Mouse (Mus musculus) myocyte (in vitro differentiated cells): ENCODE measurements around the gene Zfp128. TPM values are rescaled to one million over a fixed set of nuclear protein-coding genes. Genes with fewer than 3 reads are reported as not detected.
"Not testable (repeated sequence)": the region's sequence is repeated elsewhere in the genome, so short reads cannot be mapped to it uniquely, and the experiment has no call there.

Experiments
- H3K27me3 ChIP-seq: one replicate; pipeline ENCODE4 v1.6.1; 2011; ENCODE audit not compliant: control insufficient read depth, insufficient read depth, insufficient read length
- H3K36me3 ChIP-seq: one replicate; pipeline ENCODE4 v1.6.1; 2011; ENCODE audit not compliant: control insufficient read depth, insufficient read depth
- H3K4me2 ChIP-seq: one replicate; pipeline ENCODE4 v1.6.1; 2011; ENCODE audit warnings: low read depth, control low read depth
- H3K4me3 ChIP-seq: one replicate; pipeline ENCODE4 v1.5.1; 2011; ENCODE audit warnings: mild to moderate bottlenecking, control low read depth, moderate library complexity
- H3K79me2 ChIP-seq: one replicate; pipeline ENCODE4 v1.6.1; 2011; ENCODE audit not compliant: control insufficient read depth, insufficient read depth
- H3ac ChIP-seq: one replicate; pipeline ENCODE4 v1.6.1; 2011; ENCODE audit not compliant: control insufficient read depth, insufficient read length
- CEBPB ChIP-seq: IDR thresholded peaks from 2 replicates; pipeline ENCODE4 v1.6.1; 2011; ENCODE audit warnings: mild to moderate bottlenecking, moderate library complexity; ENCODE audit not compliant: poor library complexity, insufficient read depth, severe bottlenecking
- E2F4 ChIP-seq: IDR thresholded peaks from one replicate; pipeline ENCODE4 v1.6.1; 2011; ENCODE audit warnings: mild to moderate bottlenecking, control low read depth, moderate library complexity; ENCODE audit not compliant: insufficient read depth
- MAX ChIP-seq: IDR thresholded peaks from one replicate; pipeline ENCODE4 v1.6.1; 2011; ENCODE audit warnings: low read depth, mild to moderate bottlenecking, control low read depth
- MYOD1 ChIP-seq, 3 experiments: IDR thresholded peaks; one replicate each; pipeline ENCODE4 v1.6.1; 2011; ENCODE audit warnings: control low read depth in 2 of 3, low read depth in 2 of 3, mild to moderate bottlenecking in 2 of 3, moderate library complexity in 1 of 3; ENCODE audit not compliant: insufficient read length in 2 of 3, control insufficient read depth in 1 of 3
- MYOG ChIP-seq, 3 experiments: IDR thresholded peaks; one replicate each; pipeline ENCODE4 v1.6.1; 2011; ENCODE audit warnings: control low read depth in 2 of 3, low read depth in 2 of 3, mild to moderate bottlenecking in 2 of 3; ENCODE audit not compliant: insufficient read length in 2 of 3, control insufficient read depth in 1 of 3, insufficient read depth in 1 of 3
- POLR2A ChIP-seq: IDR thresholded peaks from one replicate; pipeline ENCODE4 v1.6.1; 2011; ENCODE audit warnings: low read depth, mild to moderate bottlenecking, control low read depth, moderate library complexity; ENCODE audit not compliant: insufficient read length
- POLR2AphosphoS2 ChIP-seq: IDR thresholded peaks from one replicate; pipeline ENCODE4 v1.6.1; 2011; ENCODE audit warnings: low read depth, control low read depth; ENCODE audit not compliant: insufficient read length
- REST ChIP-seq: IDR thresholded peaks from one replicate; pipeline ENCODE4 v1.6.1; 2011; ENCODE audit warnings: mild to moderate bottlenecking, control low read depth, moderate library complexity; ENCODE audit not compliant: insufficient read depth, insufficient read length
- SRF ChIP-seq: IDR thresholded peaks from one replicate; pipeline ENCODE4 v1.6.1; 2011; ENCODE audit warnings: low read depth; ENCODE audit not compliant: control insufficient read depth, insufficient read length
- TCF12 ChIP-seq: IDR thresholded peaks from one replicate; pipeline ENCODE4 v1.6.1; 2011; ENCODE audit warnings: mild to moderate bottlenecking, control low read depth; ENCODE audit not compliant: poor library complexity, insufficient read depth, severe bottlenecking
- TCF3 ChIP-seq: IDR thresholded peaks from one replicate; pipeline ENCODE4 v1.6.1; 2011; ENCODE audit warnings: low read depth, control low read depth; ENCODE audit not compliant: insufficient read length
- USF1 ChIP-seq: IDR thresholded peaks from one replicate; pipeline ENCODE4 v1.6.1; 2011; ENCODE audit warnings: low read depth, mild to moderate bottlenecking, control low read depth, moderate library complexity
- polyA plus RNA-seq: library from polyadenylated mRNA; unstranded; fragments of >200 nt; fragmentation: generic; extraction: Trizol; gene quantifications from one replicate; pipeline ENCODE4 v1.2.1, GENCODE M21; 2012; ENCODE audit warnings: missing spikeins

Zfp128 gene
- polyA plus RNA-seq, 1 experiment = 1.2 TPM

DNA sequence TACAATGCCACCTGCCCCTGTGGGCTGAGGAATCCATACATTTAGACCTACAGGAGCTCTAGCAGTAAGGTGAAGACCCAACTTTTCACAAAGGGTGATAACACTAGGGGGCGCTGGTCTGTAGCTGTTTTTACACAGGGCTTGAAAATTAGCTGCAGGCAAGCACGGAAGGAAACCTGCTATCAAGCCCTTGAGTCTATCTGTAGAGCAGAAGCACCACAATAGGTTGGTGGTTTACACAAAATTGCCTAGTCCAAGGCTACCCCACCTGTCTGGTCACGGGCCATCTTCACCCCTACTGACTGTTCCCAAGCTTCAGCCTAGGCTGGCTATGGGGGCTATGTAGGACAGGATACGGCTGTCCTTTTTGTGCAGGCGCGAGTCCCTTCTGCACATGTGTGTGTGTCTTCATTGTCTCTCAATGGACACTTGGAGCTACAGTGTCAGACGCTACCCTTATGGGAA is 28.6 kb downstream of the Zfp128 start:
- H3K4me2 ChIP-seq = no peak overlapping the region
- TF ChIP-seq MYOD1 (IDR thresholded peaks at IDR 0.05; ENCODE audit: control insufficient read depth in 1 of 3, insufficient read length in 2 of 3, low read depth in 2 of 3) (no peak), POLR2A (no peak), TCF3 (no peak), MAX (no peak), TCF12 (no peak), CEBPB (no peak), REST (no peak), MYOG (IDR thresholded peaks at IDR 0.05; ENCODE audit: control insufficient read depth in 1 of 3, insufficient read depth in 1 of 3, insufficient read length in 2 of 3, low read depth in 2 of 3) (no peak), E2F4 (no peak), POLR2AphosphoS2 (no peak), USF1 (no peak), SRF (no peak)
- H3K79me2 ChIP-seq = no peaks in the 10 kb centered on the region
- H3K36me3 ChIP-seq = peaks cover 21% of the 10 kb centered on the region
- H3K27me3 ChIP-seq = no peaks in the 10 kb centered on the region
- no peak overlapping the region for H3ac ChIP-seq
- H3K4me3 ChIP-seq = no peak overlapping the region

DNA sequence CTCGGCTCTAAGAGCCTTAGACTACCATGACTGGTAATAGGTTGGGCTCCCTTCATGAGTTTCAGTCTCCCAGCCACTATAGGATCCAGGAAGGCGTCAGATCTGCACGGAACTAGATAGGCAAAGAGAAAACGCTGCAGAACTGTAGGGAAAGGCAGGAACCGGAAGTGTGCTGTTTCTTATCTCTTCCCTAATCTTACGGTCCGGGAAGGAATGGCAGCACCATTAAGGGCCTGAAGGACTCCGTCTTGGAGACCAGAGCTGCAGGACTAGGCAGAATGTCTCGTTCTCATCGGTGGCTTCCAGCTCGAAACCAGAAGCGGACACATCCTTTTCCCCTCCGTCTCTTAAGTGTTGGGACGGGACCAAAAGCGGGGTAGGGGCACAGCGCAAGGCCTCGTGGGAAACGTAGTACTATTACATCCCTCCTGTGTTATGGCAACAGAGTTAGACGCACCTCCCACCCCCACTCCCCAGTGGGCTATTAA is 29.2 kb downstream of the Zfp128 start:
- Histone ChIP-seq H3K4me3 (no peak overlapping the region), H3ac (no peak overlapping the region), H3K27me3 (no peaks in the 10 kb centered on the region), H3K4me2 (no peak overlapping the region), H3K36me3 (peaks cover 21% of the 10 kb centered on the region), H3K79me2 (no peaks in the 10 kb centered on the region)
- no peak for TF ChIP-seq SRF
- peak; percentile 46 for TF ChIP-seq POLR2AphosphoS2

DNA sequence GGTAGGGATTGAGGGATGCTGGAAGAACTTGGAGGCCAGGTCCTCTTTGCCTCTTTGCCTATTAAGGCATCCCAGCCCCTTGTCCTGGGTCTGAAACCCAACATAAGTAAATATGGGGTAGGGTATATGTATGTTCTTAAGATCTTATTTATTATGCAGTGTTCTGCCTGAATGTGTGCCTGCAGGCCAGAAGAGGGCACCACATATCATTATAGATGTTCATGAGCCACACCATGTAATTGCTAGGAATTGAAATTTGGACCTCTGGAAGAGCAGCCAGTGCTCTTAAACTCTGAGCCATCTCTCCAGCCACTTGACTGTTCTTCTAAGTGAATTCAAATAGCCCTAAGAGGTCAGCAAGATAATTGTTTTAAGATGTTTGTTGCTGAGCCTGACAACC is 32.6 kb downstream of the Zfp128 start:
- H3K4me2 ChIP-seq = no peak overlapping the region
- no peaks in the 10 kb centered on the region for H3K36me3 ChIP-seq
- H3K4me3 ChIP-seq = no peak overlapping the region
- H3ac ChIP-seq = no peak overlapping the region
- H3K79me2 ChIP-seq = no peaks in the 10 kb centered on the region
- H3K27me3 ChIP-seq = no peaks in the 10 kb centered on the region
- TF ChIP-seq SRF (no peak), TCF3 (no peak), USF1 (no peak), MAX (no peak), CEBPB (no peak), TCF12 (no peak), REST (no peak), POLR2AphosphoS2 (no peak), E2F4 (no peak), MYOD1 (IDR thresholded peaks at IDR 0.05; ENCODE audit: control insufficient read depth in 1 of 3, insufficient read length in 2 of 3, low read depth in 2 of 3) (no peak), POLR2A (no peak), MYOG (IDR thresholded peaks at IDR 0.05; ENCODE audit: control insufficient read depth in 1 of 3, insufficient read depth in 1 of 3, insufficient read length in 2 of 3, low read depth in 2 of 3) (no peak)

- H3K79me2 ChIP-seq = peaks cover 22% of the 10 kb centered on the region
- H3K4me3 ChIP-seq = peak overlapping the region; percentile 98
- H3ac ChIP-seq, H3K27me3 ChIP-seq: not testable (repeated sequence)
- peak overlapping the region; percentile 45 for H3K4me2 ChIP-seq
- H3K36me3 ChIP-seq = peaks cover 21% of the 10 kb centered on the region
These were observed 39.5 kb downstream of the Zfp128 start for GRCm38 (mm10) chr7:12920495-12920894.

DNA sequence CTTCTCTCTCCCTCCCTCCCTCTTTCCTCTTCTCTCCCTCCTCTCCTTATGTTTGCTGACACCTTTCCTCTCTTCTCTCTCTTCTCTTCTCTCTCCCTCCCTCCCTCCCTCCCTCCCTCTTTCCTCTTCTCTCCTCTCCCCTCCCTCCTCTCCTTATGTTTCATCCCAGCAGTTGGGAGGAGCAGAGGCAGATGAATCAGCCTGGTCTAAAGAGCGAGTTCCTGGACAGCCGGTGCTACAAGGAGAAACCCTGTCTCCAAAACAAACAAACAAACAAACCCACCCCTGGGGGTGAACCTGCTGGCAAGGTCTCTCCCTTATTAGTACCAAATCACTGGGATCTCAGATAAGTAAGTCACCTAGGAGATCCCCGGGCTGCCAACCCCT is 40.3 kb downstream of the Zfp128 start:
- Histone ChIP-seq H3ac (peak overlapping the region; percentile 53), H3K27me3 (no peaks in the 10 kb centered on the region), H3K79me2 (peaks cover 22% of the 10 kb centered on the region), H3K36me3 (peaks cover 29% of the 10 kb centered on the region), H3K4me3 (peak overlapping the region; percentile 98), H3K4me2 (peak overlapping the region; percentile 81)
- TF ChIP-seq TCF3 (no peak), CEBPB (no peak), SRF (no peak), MYOD1 (IDR thresholded peaks at IDR 0.05; ENCODE audit: control insufficient read depth in 1 of 3, insufficient read length in 2 of 3, low read depth in 2 of 3) (no peak), MYOG (IDR thresholded peaks at IDR 0.05; ENCODE audit: control insufficient read depth in 1 of 3, insufficient read depth in 1 of 3, insufficient read length in 2 of 3, low read depth in 2 of 3) (no peak), POLR2AphosphoS2 (no peak), TCF12 (no peak), E2F4 (no peak), USF1 (no peak), MAX (no peak), POLR2A (no peak), REST (no peak)
